Mouse (Mus musculus) liver, embryonic 13.5 days (tissue): ENCODE measurements at regions not wholly inside any gene's neighbourhood (a gene's known extent, or its start where the extent isn't known, plus 50 kb on each side); places are given as distances from the start of the nearest gene placed in this dataset.

ENCODE experiments used
- ATAC-seq: fragments of 200-750 bp; cut with Nextera tagmentation; 2 replicates; pipeline ENCODE4 v1.8.0; 2017; ENCODE audit warnings: low read depth, mild to moderate bottlenecking, moderate number of reproducible peaks, moderate library complexity
- DNase-seq: peaks from one replicate; pipeline ENCODE4 v3.0.0; 2022
- H3K27ac ChIP-seq: fragments of 300-500 bp; sonication (generic); 2 replicates; pipeline ENCODE4 v1.5.1; 2015; ENCODE audit warnings: moderate library complexity, mild to moderate bottlenecking, inconsistent platforms
- H3K27me3 ChIP-seq: fragments of 300-500 bp; sonication (generic); 2 replicates; pipeline ENCODE4 v1.6.1; 2015; ENCODE audit warnings: mild to moderate bottlenecking, inconsistent platforms
- H3K36me3 ChIP-seq: fragments of 300-500 bp; sonication (generic); 2 replicates; pipeline ENCODE4 v1.6.1; 2015; ENCODE audit warnings: mild to moderate bottlenecking, inconsistent platforms
- H3K4me1 ChIP-seq: fragments of 300-500 bp; sonication (generic); replicated peaks from 2 replicates; pipeline ENCODE4 v1.6.1; 2015; ENCODE audit warnings: inconsistent platforms
- H3K4me2 ChIP-seq: fragments of 300-500 bp; sonication (generic); 2 replicates; pipeline ENCODE4 v1.6.1; 2015; ENCODE audit warnings: inconsistent platforms, mild to moderate bottlenecking, moderate library complexity
- H3K4me3 ChIP-seq: fragments of 300-500 bp; sonication (generic); replicated peaks from 2 replicates; pipeline ENCODE4 v1.5.1; 2015; ENCODE audit warnings: mild to moderate bottlenecking, inconsistent platforms
- H3K9ac ChIP-seq: fragments of 300-500 bp; sonication (generic); 2 replicates; pipeline ENCODE4 v1.6.1; 2015; ENCODE audit warnings: mild to moderate bottlenecking, inconsistent platforms
- H3K9me3 ChIP-seq: fragments of 300-500 bp; sonication (generic); replicated peaks from 2 replicates; pipeline ENCODE4 v1.6.1; 2016; ENCODE audit warnings: inconsistent platforms
- WGBS: fragments of 180-500 bp; shearing (Covaris S2); methylation state at CpG from one replicate; pipeline ENCODE4 v1.1.7; 2015; ENCODE audit not compliant: insufficient replicate concordance; 5-methylcytosine and 5-hydroxymethylcytosine counted together

DNA sequence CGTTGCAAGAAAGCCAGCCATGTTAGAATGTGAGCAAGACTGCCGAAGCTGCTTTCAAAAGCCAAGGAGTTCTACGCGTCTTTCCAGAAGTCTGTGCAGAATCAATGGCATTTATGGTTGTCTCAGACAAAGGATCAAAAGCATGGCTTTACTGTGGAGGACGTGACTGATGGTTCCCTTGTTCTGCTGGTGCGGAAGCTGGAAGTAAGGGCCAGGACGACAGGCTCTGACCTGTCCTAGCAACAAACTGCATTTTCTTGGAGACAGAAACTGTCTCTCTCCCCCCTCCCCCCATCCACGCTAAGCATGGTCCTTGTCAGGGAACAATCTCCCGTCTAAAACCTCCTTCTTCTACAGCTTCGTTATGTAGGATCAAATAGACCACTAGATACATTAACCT lies 2780.3 kb upstream of the Gm7489 start:
- Histone ChIP-seq H3K27me3 (no peaks in the 10 kb centered on the region), H3K36me3 (no peaks in the 10 kb centered on the region), H3K4me3 (no peak overlapping the region), H3K9me3 (no peaks in the 10 kb centered on the region), H3K4me1 (no peaks in the 10 kb centered on the region), H3K9ac (no peak overlapping the region), H3K4me2 (no peak overlapping the region), H3K27ac (no peak overlapping the region)
- ATAC-seq, result no peak
- no peak for DNase-seq
- 44% methylated on average over 10 of the region's 10 CpGs for WGBS

- Histone ChIP-seq H3K9me3 (no peaks in the 10 kb centered on the region), H3K4me2 (no peak overlapping the region), H3K4me3 (no peak overlapping the region), H3K27me3 (no peaks in the 10 kb centered on the region), H3K9ac (no peak overlapping the region), H3K4me1 (no peaks in the 10 kb centered on the region), H3K36me3 (no peaks in the 10 kb centered on the region), H3K27ac (no peak overlapping the region)
- ATAC-seq (no peak), DNase-seq (no peak)
- WGBS, result 61% methylated on average over 5 of the region's 5 CpGs
Measured at GRCm38 (mm10) chr15:51104796-51105195, 2779.9 kb upstream of the Gm7489 start.

DNA sequence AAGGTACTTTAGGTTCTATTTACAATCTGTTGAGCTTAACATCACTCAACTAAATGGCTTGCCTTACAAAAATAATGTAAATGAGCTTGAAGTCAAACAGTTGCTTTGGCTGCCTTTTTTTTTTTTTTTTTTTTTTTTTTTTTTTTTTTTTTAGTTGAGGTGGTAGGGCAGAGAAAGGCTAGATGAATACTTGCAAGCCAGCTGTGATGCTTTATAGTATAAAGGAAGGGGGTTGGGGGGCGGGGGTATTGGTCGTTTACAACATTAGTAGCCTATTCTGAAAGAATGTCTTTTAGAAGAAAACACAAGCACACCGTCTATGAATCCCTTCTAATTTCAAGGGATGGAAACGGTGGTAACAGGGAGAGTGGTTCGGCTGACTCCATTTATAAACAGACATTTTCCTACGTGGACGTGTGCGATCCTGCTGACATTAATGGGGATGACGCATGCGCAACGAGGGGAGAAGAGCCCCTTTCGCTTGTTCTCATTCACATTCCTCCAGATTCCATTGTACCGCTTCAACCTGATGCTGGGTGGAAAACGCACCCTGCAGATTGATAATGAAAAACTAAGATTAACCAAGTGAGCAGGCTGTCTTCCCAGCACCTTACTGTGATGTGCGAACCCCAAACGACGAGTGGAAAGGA lies 2779.2 kb upstream of the Gm7489 start:
- Histone ChIP-seq H3K36me3 (no peaks in the 10 kb centered on the region), H3K9ac (no peak overlapping the region), H3K27me3 (no peaks in the 10 kb centered on the region), H3K27ac (no peak overlapping the region), H3K4me3 (no peak overlapping the region), H3K4me1 (no peaks in the 10 kb centered on the region), H3K4me2 (no peak overlapping the region), H3K9me3 (no peaks in the 10 kb centered on the region)
- 67% methylated on average over 17 of the region's 17 CpGs for WGBS
- DNase-seq, result no peak
- ATAC-seq, result no peak

DNA sequence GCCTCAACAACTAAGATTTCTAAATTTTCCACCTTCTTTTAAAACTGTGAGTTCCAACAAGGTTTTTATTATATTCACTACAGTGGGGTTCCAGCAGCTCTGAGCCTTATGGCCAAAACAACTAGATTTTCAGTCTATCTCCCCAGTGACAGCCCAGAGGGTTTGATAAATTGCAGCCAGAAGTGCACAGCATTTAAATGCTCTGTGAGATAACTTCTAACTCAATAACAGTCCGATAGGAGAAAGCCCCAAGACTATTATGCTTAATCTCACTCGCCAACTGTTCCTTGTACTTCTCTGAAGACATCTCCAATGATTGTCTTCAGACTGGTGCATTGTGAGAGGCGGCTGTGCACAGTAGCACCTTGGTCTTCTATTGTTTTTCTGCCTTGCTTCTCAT lies 2774.5 kb upstream of the Gm7489 start:
- no peaks in the 10 kb centered on the region for H3K27me3 ChIP-seq
- no peak overlapping the region for H3K27ac ChIP-seq
- no peak overlapping the region for H3K4me2 ChIP-seq
- ATAC-seq (no peak), DNase-seq (no peak)
- 53% methylated on average over 3 of the region's 3 CpGs for WGBS
- H3K9me3 ChIP-seq, result no peaks in the 10 kb centered on the region
- H3K4me1 ChIP-seq, result no peaks in the 10 kb centered on the region
- no peaks in the 10 kb centered on the region for H3K36me3 ChIP-seq
- no peak overlapping the region for H3K4me3 ChIP-seq
- no peak overlapping the region for H3K9ac ChIP-seq

DNA sequence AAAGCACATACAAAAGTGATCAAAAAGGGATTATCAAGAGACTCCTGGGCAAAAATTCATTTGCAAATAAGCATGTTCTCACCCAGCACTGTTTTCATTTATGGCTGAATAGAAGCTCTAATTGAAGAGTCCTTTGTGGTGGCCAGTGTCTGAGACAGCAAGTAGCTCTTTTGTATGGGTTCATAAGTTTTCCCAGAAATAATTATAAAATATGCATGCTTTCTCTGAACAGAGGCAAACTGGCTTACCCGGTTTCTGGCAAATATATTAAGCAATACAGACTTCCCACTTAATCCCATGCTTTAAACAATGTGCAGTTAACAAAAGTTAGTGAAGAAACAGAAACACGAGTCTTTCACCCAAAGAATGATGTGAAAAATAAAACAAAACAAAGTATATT lies 2758.8 kb upstream of the Gm7489 start:
- no peak overlapping the region for H3K9ac ChIP-seq
- 41% methylated on average over 2 of the region's 2 CpGs for WGBS
- H3K27me3 ChIP-seq, result no peaks in the 10 kb centered on the region
- no peaks in the 10 kb centered on the region for H3K9me3 ChIP-seq
- H3K4me3 ChIP-seq, result no peak overlapping the region
- DNase-seq (no peak), ATAC-seq (no peak)
- no peaks in the 10 kb centered on the region for H3K36me3 ChIP-seq
- no peak overlapping the region for H3K27ac ChIP-seq
- H3K4me2 ChIP-seq, result no peak overlapping the region
- no peaks in the 10 kb centered on the region for H3K4me1 ChIP-seq

DNA sequence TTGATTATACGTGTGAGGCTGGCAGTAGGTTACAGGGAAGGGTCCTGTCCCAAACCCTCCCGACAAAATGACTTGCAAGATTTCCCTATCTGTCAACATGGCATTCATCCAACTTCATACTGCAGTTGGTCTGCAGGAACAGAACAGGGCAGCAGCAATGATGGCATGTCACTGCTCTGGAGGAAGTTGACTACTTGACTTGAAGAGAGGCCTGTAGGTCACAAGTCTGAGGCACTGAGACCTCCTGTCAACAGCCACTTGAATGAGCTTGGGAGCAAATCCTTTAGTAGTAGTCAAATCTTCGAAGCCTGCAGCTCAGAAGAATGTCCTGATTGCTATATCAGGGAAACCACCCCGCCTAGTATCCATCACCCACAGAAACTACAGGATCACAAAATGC lies 2753.7 kb upstream of the Gm7489 start:
- no peak overlapping the region for H3K4me3 ChIP-seq
- H3K36me3 ChIP-seq, result no peaks in the 10 kb centered on the region
- no peak overlapping the region for H3K27ac ChIP-seq
- ATAC-seq (no peak), DNase-seq (no peak)
- H3K9me3 ChIP-seq, result no peaks in the 10 kb centered on the region
- WGBS, result 54% methylated on average over 4 of the region's 4 CpGs
- H3K27me3 ChIP-seq, result no peaks in the 10 kb centered on the region
- no peak overlapping the region for H3K9ac ChIP-seq
- H3K4me2 ChIP-seq, result no peak overlapping the region
- no peaks in the 10 kb centered on the region for H3K4me1 ChIP-seq

DNA sequence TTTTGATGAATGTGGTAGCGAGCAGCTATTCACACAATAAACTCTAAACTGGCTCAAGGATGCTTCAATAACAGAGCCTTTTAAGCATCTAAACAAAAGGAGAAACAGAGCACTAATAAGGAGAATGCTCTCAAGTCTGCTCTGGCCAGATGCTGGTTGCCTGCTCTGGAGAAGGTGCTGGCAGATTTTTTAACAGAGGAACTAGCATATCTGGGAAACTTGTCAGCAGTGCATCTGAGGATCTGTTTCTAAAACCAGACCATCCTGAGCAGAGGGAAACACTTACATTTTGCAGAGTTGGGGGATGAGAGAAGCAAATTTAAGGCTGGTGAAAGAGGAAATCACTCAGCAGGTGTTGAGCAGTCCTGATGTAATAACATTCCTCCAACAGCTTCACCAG lies 2748.6 kb upstream of the Gm7489 start:
- no peak overlapping the region for H3K9ac ChIP-seq
- H3K4me1 ChIP-seq, result no peaks in the 10 kb centered on the region
- no peaks in the 10 kb centered on the region for H3K9me3 ChIP-seq
- H3K27ac ChIP-seq, result no peak overlapping the region
- no peaks in the 10 kb centered on the region for H3K27me3 ChIP-seq
- ATAC-seq (no peak), DNase-seq (no peak)
- no peak overlapping the region for H3K4me3 ChIP-seq
- 75% methylated on average over 1 of the region's 1 CpGs for WGBS
- no peak overlapping the region for H3K4me2 ChIP-seq
- H3K36me3 ChIP-seq, result no peaks in the 10 kb centered on the region

- no peak overlapping the region for H3K4me2 ChIP-seq
- ATAC-seq (no peak), DNase-seq (no peak)
- H3K4me3 ChIP-seq, result no peak overlapping the region
- no peaks in the 10 kb centered on the region for H3K27me3 ChIP-seq
- H3K27ac ChIP-seq, result no peak overlapping the region
- no peaks in the 10 kb centered on the region for H3K9me3 ChIP-seq
- no peaks in the 10 kb centered on the region for H3K4me1 ChIP-seq
- no peaks in the 10 kb centered on the region for H3K36me3 ChIP-seq
- H3K9ac ChIP-seq, result no peak overlapping the region
- 60% methylated on average over 4 of the region's 4 CpGs for WGBS
Measured at GRCm38 (mm10) chr15:51139507-51139906, 2745.2 kb upstream of the Gm7489 start.

DNA sequence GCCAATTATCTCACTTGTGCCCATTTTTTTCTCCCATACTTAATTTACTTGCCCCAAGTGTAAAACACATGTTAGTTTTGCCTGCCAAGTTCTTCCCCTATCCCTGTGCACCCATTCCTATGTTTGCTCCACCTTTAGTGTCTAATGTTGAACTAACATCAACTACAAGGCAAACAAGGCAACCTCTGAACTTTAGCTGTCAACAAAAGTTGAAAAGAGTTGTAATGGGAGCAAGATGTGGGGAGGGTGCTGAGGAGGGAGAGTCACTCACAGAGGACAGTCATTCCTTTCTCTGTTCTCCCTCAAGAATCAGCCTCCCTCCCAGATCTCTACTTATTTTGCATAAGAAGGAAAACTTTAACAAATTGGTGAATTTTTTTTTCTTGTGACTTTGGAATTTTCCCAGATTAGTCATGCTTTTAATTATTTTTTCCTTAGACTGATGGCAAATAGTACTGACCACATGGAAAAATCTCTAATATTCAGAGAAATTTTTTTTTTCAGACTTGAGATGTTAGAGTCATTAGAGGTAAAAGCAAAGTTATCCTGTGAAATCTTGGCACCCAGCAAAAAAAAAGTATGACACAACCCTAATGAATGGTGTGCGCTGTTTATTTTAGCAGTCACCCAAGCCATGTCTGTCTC lies 2710.6 kb upstream of the Gm7489 start:
- WGBS, result 70% methylated on average over 1 of the region's 1 CpGs
- ATAC-seq (no peak), DNase-seq (no peak)
- no peaks in the 10 kb centered on the region for H3K36me3 ChIP-seq
- H3K27me3 ChIP-seq, result no peaks in the 10 kb centered on the region
- no peak overlapping the region for H3K4me3 ChIP-seq
- no peak overlapping the region for H3K27ac ChIP-seq
- no peak overlapping the region for H3K9ac ChIP-seq
- no peak overlapping the region for H3K4me2 ChIP-seq
- H3K4me1 ChIP-seq, result no peaks in the 10 kb centered on the region
- no peaks in the 10 kb centered on the region for H3K9me3 ChIP-seq

- no peaks in the 10 kb centered on the region for H3K27me3 ChIP-seq
- H3K4me3 ChIP-seq, result no peak overlapping the region
- ATAC-seq, result no peak
- no peak overlapping the region for H3K27ac ChIP-seq
- no peak overlapping the region for H3K9ac ChIP-seq
- H3K9me3 ChIP-seq, result no peaks in the 10 kb centered on the region
- no peak overlapping the region for H3K4me2 ChIP-seq
- 37% methylated on average over 2 of the region's 2 CpGs for WGBS
- H3K36me3 ChIP-seq, result no peaks in the 10 kb centered on the region
- no peaks in the 10 kb centered on the region for H3K4me1 ChIP-seq
- no peak for DNase-seq
Measured at GRCm38 (mm10) chr15:51176466-51176865, 2708.2 kb upstream of the Gm7489 start.

GRCm38 (mm10) chr15:51189134-51189533 lies 2695.6 kb upstream of the Gm7489 start:
- Histone ChIP-seq H3K27me3 (no peaks in the 10 kb centered on the region), H3K4me1 (no peaks in the 10 kb centered on the region), H3K36me3 (no peaks in the 10 kb centered on the region), H3K27ac (no peak overlapping the region), H3K4me3 (no peak overlapping the region), H3K4me2 (no peak overlapping the region), H3K9ac (no peak overlapping the region), H3K9me3 (no peaks in the 10 kb centered on the region)
- DNase-seq, result no peak
- 50% methylated on average over 3 of the region's 3 CpGs for WGBS
- ATAC-seq, result no peak

DNA sequence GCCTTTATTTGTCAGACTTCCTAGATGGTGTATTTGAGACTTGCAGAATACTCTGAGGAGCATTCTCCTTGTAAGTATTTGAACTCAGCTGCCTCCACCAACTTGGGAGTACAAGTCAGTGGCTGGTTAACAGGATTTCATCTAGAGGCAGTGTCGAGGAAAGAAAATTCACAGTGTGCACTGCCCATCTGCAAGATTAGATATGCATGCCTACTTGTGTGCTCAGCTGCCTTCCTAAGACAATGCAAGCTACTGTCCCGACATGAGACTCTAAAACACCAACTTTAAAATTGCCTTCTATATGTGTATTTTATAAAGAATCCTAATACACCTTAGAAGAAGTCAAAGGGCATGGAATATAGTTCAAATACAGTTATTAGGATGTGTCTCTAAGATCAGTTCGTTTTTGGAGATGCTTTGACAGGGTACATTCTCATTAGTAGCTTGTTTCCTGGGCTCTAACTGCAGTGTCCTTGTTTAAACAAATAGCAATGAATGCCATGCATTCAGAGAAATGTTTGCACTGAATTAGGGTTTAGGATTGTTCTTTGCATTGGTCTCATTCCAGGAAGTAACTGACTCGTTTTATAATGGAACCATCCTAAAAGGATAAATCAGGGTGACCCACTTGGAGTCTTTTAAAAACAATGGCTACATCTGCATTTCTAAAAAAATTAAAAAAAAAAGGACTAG lies 2687.1 kb upstream of the Gm7489 start:
- DNase-seq (no peak), ATAC-seq (no peak)
- no peak overlapping the region for H3K9ac ChIP-seq
- no peak overlapping the region for H3K4me2 ChIP-seq
- no peaks in the 10 kb centered on the region for H3K36me3 ChIP-seq
- H3K4me3 ChIP-seq, result no peak overlapping the region
- no peaks in the 10 kb centered on the region for H3K9me3 ChIP-seq
- H3K4me1 ChIP-seq, result no peaks in the 10 kb centered on the region
- H3K27me3 ChIP-seq, result no peaks in the 10 kb centered on the region
- H3K27ac ChIP-seq, result no peak overlapping the region
- WGBS, result 26% methylated on average over 4 of the region's 4 CpGs
